In the genomic region with DNA sequence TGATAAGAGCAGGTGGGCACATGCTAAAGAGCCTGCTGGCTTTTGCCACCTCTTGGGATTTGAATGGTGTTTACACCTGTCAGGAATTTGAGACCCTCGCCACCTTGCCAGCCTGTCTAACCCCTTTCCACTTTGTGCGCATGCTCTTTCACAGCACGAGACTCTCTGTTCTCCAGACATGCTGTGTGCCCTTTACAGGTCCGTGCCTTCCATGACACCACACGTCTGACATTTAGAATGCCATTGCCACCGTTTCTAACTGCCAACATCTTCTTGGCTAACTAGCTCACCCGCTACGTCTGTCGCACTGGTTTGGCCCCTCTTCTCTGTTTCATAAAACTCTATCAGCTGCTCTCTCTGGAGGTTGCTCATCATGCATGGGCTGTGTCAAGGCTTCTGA, we compare ENCODE assay signal across 16 mouse cellular contexts.
"Had no signal": no experiment of that assay in that cellular context is flagged by ENCODE, and none has a peak within 500 bp of the region (broad histone marks: within the 10 kb centered on the region; RNA-seq: fewer than 3 reads in every experiment).

No protein-coding gene starts in this region.

- DNase-seq: lung, adult 2 months; lung, postnatal 14 days; lung, postnatal 36 days; right cerebral cortex, postnatal 14 days; thymus, adult 2 months; thymus, postnatal 25 days; thymus, postnatal 4 days had no signal

- H3K4me1 ChIP-seq: lung, embryonic 15.5 days; midbrain, embryonic 13.5 days; midbrain, embryonic 15.5 days; neural tube, embryonic 12.5 days; stomach, embryonic 15.5 days had no signal

- H3K9me3 ChIP-seq: lung, embryonic 15.5 days; megakaryocyte, embryonic 14.5 days; midbrain, embryonic 13.5 days; midbrain, embryonic 15.5 days; neural tube, embryonic 12.5 days; stomach, embryonic 15.5 days had no signal

- H3K27me3 ChIP-seq: lung, embryonic 15.5 days; midbrain, embryonic 13.5 days; midbrain, embryonic 15.5 days; neural tube, embryonic 12.5 days; stomach, embryonic 15.5 days had no signal

- H3K27ac ChIP-seq: lung, embryonic 15.5 days; macrophage; midbrain, embryonic 13.5 days; midbrain, embryonic 15.5 days; neural tube, embryonic 12.5 days; stomach, embryonic 15.5 days; stomach, postnatal 0 days had no signal

- H3K36me3 ChIP-seq: lung, embryonic 15.5 days; midbrain, embryonic 13.5 days; midbrain, embryonic 15.5 days; neural tube, embryonic 12.5 days; stomach, embryonic 15.5 days had no signal

- ATAC-seq: lung, postnatal 0 days; midbrain, embryonic 13.5 days; midbrain, embryonic 15.5 days had no signal

- H3K4me3 ChIP-seq: lung, embryonic 15.5 days; megakaryocyte, embryonic 14.5 days; midbrain, embryonic 13.5 days; midbrain, embryonic 15.5 days; neural tube, embryonic 12.5 days; stomach, embryonic 15.5 days had no signal
